Mouse (Mus musculus) neural tube, embryonic 15.5 days (tissue): Measurements from ENCODE around the gene Iqschfp. TPM values are rescaled to one million over a fixed set of nuclear protein-coding genes. Genes with fewer than 3 reads are reported as not detected.

ENCODE experiments used
- ATAC-seq: fragments of 200-750 bp; cut with Nextera tagmentation; 2 replicates; pipeline ENCODE4 v1.8.0; 2017; ENCODE audit warnings: mild to moderate bottlenecking, moderate TSS enrichment, moderate library complexity; ENCODE audit not compliant: low FRiP score
- H3K27ac ChIP-seq: fragments of 300-500 bp; sonication (generic); replicated peaks from 2 replicates; pipeline ENCODE4 v1.5.1; 2015; ENCODE audit warnings: mild to moderate bottlenecking, inconsistent platforms
- H3K27me3 ChIP-seq: fragments of 300-500 bp; sonication (generic); replicated peaks from 2 replicates; pipeline ENCODE4 v1.6.1; 2015; ENCODE audit warnings: inconsistent platforms
- H3K36me3 ChIP-seq: fragments of 300-500 bp; sonication (generic); 2 replicates; pipeline ENCODE4 v1.6.1; 2015; ENCODE audit warnings: inconsistent platforms
- H3K4me1 ChIP-seq: fragments of 300-500 bp; sonication (generic); 2 replicates; pipeline ENCODE4 v1.6.1; 2015; ENCODE audit warnings: inconsistent platforms
- H3K4me2 ChIP-seq: fragments of 300-500 bp; sonication (generic); 2 replicates; pipeline ENCODE4 v1.6.1; 2015; ENCODE audit warnings: inconsistent platforms, mild to moderate bottlenecking, moderate library complexity
- H3K4me3 ChIP-seq: fragments of 300-500 bp; sonication (generic); replicated peaks from 2 replicates; pipeline ENCODE4 v1.5.1; 2015; ENCODE audit warnings: mild to moderate bottlenecking, inconsistent platforms
- H3K9ac ChIP-seq: fragments of 300-500 bp; sonication (generic); replicated peaks from 2 replicates; pipeline ENCODE4 v1.6.1; 2015; ENCODE audit warnings: mild to moderate bottlenecking, inconsistent platforms
- H3K9me3 ChIP-seq: fragments of 300-500 bp; sonication (generic); replicated peaks from 2 replicates; pipeline ENCODE4 v1.6.1; 2016; ENCODE audit warnings: inconsistent platforms
- whole genome bisulfite sequencing: fragments of 180-500 bp; shearing (Covaris S2); methylation state at CpG from one replicate; pipeline ENCODE4 v1.1.7; 2015; ENCODE audit warnings: mixed read lengths; 5-methylcytosine and 5-hydroxymethylcytosine counted together
- polyA plus RNA-seq: library from polyadenylated mRNA; unstranded; fragments of >200 nt; fragmentation: Nextera tagmentation; extraction: Ambion mirVana; gene quantifications from 2 replicates; pipeline ENCODE4 v1.2.1, GENCODE M21; 2015

The Iqschfp gene
- polyA plus RNA-seq: 4.8 and 7.2 TPM in 2 replicates

DNA sequence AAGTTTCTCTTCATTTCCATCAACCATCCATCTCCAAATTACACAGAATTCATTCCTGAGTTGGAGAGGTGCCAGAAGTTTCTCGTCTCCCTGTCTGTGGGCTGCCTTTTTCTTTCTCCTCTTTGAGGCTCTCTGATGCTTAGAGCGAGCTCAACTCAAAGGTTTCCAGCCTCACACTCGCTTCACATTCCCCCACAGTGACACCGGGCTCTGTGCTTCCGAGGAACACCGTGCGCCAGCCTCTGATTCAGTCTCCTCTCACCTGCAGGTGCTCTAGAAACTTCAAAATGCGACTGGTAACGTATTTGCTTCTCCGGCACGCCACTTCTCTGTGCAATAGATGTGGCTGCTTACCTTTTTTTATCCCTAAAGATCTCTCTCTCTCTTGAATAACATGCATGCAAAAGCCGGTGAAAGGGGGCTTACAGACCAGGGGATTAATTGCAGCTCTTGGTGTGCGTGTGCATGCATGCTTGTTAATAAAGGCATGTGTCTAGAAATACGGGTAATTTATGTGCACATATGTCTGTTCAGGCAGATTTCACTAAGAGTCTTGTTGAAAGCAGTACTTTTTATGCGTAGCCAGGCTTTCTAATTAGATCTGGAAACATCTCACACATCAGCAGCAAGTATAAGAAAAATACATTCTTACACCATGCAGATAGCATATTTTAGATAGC lies at the start of gene Iqschfp, which contains the start of gene Iqcj:
Iqschfp (plus strand) TSS at position 207 of the 680 bp plus-strand sequence.
Iqcj (plus strand) TSS at position 195 of the 680 bp plus-strand sequence.
- Histone ChIP-seq H3K4me2 (peak within 1 kb of the TSS; percentile 56), H3K27ac (peak within 1 kb of the TSS; percentile 71), H3K9ac (peak within 1 kb of the TSS; percentile 27), H3K9me3 (no peaks in the 10 kb centered on the region), H3K36me3 (no peaks in the 10 kb centered on the region), H3K4me1 (peaks cover 18% of the 10 kb centered on the region), H3K4me3 (peak within 1 kb of the TSS; percentile 37), H3K27me3 (no peaks in the 10 kb centered on the region)
- peak; percentile 67 for ATAC-seq
- WGBS: 16% methylated on average over 15 of the region's 15 CpGs

- ATAC-seq: no peak
- Histone ChIP-seq H3K4me3 (no peak overlapping the region), H3K4me1 (no peaks in the 10 kb centered on the region), H3K27me3 (no peaks in the 10 kb centered on the region), H3K9me3 (no peaks in the 10 kb centered on the region), H3K9ac (no peak overlapping the region), H3K27ac (no peak overlapping the region), H3K4me2 (no peak overlapping the region), H3K36me3 (no peaks in the 10 kb centered on the region)
- 79% methylated on average over 5 of the region's 5 CpGs for WGBS
Measured at GRCm38 (mm10) chr3:67852397-67852796, 39.6 kb upstream of the Iqschfp start.

DNA sequence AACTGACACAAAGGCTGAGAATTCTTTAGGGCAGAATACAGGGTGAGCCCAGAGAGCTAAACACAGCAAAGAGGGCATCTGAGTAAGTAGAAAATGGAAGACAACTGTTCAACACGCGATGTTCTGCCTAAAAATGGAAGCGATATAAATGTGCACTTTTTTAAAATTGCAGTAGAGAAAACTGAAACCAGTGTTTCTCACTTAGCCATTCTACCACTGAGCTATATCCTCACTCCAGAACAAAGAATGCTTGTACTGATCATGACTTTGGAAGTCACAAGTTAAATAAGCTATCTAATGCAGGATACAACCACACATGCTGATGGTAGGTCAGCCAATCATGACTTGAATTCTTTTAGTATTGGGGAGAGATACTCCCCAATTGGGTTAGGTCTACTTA lies 30.5 kb upstream of the Iqschfp start:
- Histone ChIP-seq H3K36me3 (no peaks in the 10 kb centered on the region), H3K27me3 (no peaks in the 10 kb centered on the region), H3K9me3 (no peaks in the 10 kb centered on the region), H3K27ac (no peak overlapping the region), H3K9ac (no peak overlapping the region), H3K4me3 (no peak overlapping the region), H3K4me2 (no peak overlapping the region), H3K4me1 (no peaks in the 10 kb centered on the region)
- no peak for ATAC-seq
- WGBS: 90% methylated on average over 3 of the region's 3 CpGs

- Histone ChIP-seq H3K4me2 (no peak overlapping the region), H3K4me3 (no peak overlapping the region), H3K27ac (no peak overlapping the region), H3K9ac (no peak overlapping the region), H3K27me3 (no peaks in the 10 kb centered on the region), H3K9me3 (no peaks in the 10 kb centered on the region), H3K36me3 (no peaks in the 10 kb centered on the region), H3K4me1 (no peaks in the 10 kb centered on the region)
- 56% methylated on average over 13 of the region's 13 CpGs for WGBS
- no peak for ATAC-seq
Measured at GRCm38 (mm10) chr3:67867420-67868065, 24.5 kb upstream of the Iqschfp start.

DNA sequence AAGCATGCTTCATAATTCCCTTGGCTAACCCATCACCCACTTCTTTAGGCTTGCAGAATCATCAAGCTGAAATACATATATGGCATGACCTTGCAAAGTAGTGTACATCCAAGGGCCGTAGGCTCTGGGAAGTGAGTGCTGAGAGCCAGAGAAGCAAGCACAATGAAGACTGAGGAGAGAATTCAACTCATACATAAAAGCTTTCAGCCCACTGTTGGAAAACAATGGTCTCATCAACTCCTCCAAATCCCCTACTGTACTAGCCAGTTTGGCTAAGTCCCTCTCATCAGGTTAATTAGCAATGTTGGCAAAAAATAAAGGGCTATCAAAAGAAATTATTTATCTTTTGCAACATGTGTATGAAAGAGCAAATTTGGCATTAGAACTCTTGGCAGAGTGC lies 22.6 kb upstream of the Iqschfp start:
- Histone ChIP-seq H3K27me3 (no peaks in the 10 kb centered on the region), H3K4me1 (no peaks in the 10 kb centered on the region), H3K4me3 (no peak overlapping the region), H3K9me3 (no peaks in the 10 kb centered on the region), H3K4me2 (no peak overlapping the region), H3K36me3 (no peaks in the 10 kb centered on the region), H3K27ac (no peak overlapping the region), H3K9ac (no peak overlapping the region)
- ATAC-seq: no peak
- WGBS: 74% methylated on average over 1 of the region's 1 CpGs

- H3K4me3 ChIP-seq: no peak overlapping the region
- H3K9ac ChIP-seq: no peak overlapping the region
- no peaks in the 10 kb centered on the region for H3K4me1 ChIP-seq
- no peak overlapping the region for H3K4me2 ChIP-seq
- 87% methylated on average over 4 of the region's 4 CpGs for WGBS
- H3K36me3 ChIP-seq: no peaks in the 10 kb centered on the region
- H3K9me3 ChIP-seq: no peaks in the 10 kb centered on the region
- ATAC-seq: no peak
- no peak overlapping the region for H3K27ac ChIP-seq
- H3K27me3 ChIP-seq: no peaks in the 10 kb centered on the region
Measured at GRCm38 (mm10) chr3:67877253-67877652, 14.8 kb upstream of the Iqschfp start.

DNA sequence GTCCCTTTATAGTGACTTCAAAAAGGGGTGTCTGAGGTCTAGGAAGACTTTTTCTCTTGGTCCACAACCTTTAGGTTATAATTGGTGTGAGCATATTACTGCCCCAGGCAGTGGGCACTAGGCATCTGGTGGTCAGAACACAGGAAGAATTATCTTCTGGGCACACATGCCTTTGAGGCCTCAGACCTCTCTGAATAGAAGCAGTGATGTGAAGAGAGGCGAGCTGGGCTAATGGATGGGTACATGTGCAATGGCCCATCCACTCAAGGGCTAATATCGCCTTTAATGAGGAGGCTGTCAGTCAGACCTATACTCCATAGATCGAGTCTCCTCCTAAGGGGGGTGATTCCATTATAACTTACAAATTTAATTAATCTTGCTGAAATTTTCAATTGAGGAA lies 7.7 kb upstream of the Iqschfp start:
- no peak overlapping the region for H3K4me3 ChIP-seq
- no peaks in the 10 kb centered on the region; the same call in 1 of the 2 replicates for H3K4me1 ChIP-seq
- H3K9me3 ChIP-seq: no peaks in the 10 kb centered on the region
- ATAC-seq: no peak
- H3K27ac ChIP-seq: no peak overlapping the region
- H3K36me3 ChIP-seq: no peaks in the 10 kb centered on the region
- 50% methylated on average over 3 of the region's 3 CpGs for WGBS
- no peak overlapping the region for H3K4me2 ChIP-seq
- H3K27me3 ChIP-seq: no peaks in the 10 kb centered on the region
- no peak overlapping the region for H3K9ac ChIP-seq

- Histone ChIP-seq H3K27me3 (no peaks in the 10 kb centered on the region), H3K4me3 (no peak overlapping the region), H3K4me2 (no peak overlapping the region), H3K9me3 (no peaks in the 10 kb centered on the region), H3K36me3 (no peaks in the 10 kb centered on the region), H3K4me1 (peaks cover 3% of the 10 kb centered on the region; the same call in 1 of the 2 replicates), H3K9ac (no peak overlapping the region), H3K27ac (no peak overlapping the region)
- ATAC-seq: no peak
- 69% methylated on average over 1 of the region's 1 CpGs for WGBS
Measured at GRCm38 (mm10) chr3:67886176-67886575, 5.9 kb upstream of the Iqschfp start.

GRCm38 (mm10) chr3:67887251-67887650 lies 4.8 kb upstream of the Iqschfp start:
- no peak overlapping the region for H3K4me2 ChIP-seq
- H3K27me3 ChIP-seq: no peaks in the 10 kb centered on the region
- H3K9me3 ChIP-seq: no peaks in the 10 kb centered on the region
- H3K36me3 ChIP-seq: no peaks in the 10 kb centered on the region
- no peak overlapping the region for H3K27ac ChIP-seq
- peaks cover 12% of the 10 kb centered on the region for H3K4me1 ChIP-seq
- H3K4me3 ChIP-seq: no peak overlapping the region
- H3K9ac ChIP-seq: no peak overlapping the region
- ATAC-seq: no peak

GRCm38 (mm10) chr3:67892768-67893167 lies 736 bp downstream of the Iqschfp start:
- 39% methylated on average over 10 of the region's 10 CpGs for whole genome bisulfite sequencing
- Histone ChIP-seq H3K4me3 (peak overlapping the region; percentile 37), H3K27me3 (no peaks in the 10 kb centered on the region), H3K9ac (peak overlapping the region; percentile 27; the same call in 1 of the 2 replicates), H3K4me2 (peak overlapping the region; percentile 56), H3K9me3 (no peaks in the 10 kb centered on the region), H3K4me1 (peaks cover 18% of the 10 kb centered on the region), H3K36me3 (no peaks in the 10 kb centered on the region), H3K27ac (peak overlapping the region; percentile 58)
- peak; percentile 72 for ATAC-seq

DNA sequence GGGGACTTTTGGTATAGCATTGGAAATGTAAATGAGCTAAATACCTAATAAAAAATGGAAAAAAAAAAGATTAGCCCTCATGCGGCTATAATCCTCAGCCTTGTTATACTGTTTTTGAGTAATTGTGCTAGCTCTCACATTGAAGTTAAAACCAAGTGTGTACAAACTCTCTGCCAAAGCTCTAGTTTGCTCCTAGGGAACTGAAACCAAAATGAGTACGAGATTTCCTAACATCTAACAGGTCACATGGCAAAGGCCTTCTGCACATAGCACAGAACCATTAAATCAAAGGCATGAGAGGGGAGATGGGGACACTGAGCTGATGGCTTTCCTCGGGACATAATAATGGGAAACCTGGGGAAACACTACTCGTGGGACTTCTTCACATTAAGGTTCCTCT lies 10.5 kb downstream of the Iqschfp start:
- no peaks in the 10 kb centered on the region for H3K9me3 ChIP-seq
- no peaks in the 10 kb centered on the region for H3K36me3 ChIP-seq
- H3K4me3 ChIP-seq: no peak overlapping the region
- H3K27me3 ChIP-seq: no peaks in the 10 kb centered on the region
- WGBS: 90% methylated on average over 4 of the region's 4 CpGs
- no peak overlapping the region for H3K4me2 ChIP-seq
- H3K4me1 ChIP-seq: no peaks in the 10 kb centered on the region
- H3K27ac ChIP-seq: no peak overlapping the region
- no peak overlapping the region for H3K9ac ChIP-seq
- ATAC-seq: no peak

GRCm38 (mm10) chr3:67908586-67908985 lies 16.6 kb downstream of the Iqschfp start:
- no peaks in the 10 kb centered on the region for H3K4me1 ChIP-seq
- no peak for ATAC-seq
- H3K27me3 ChIP-seq: no peaks in the 10 kb centered on the region
- H3K27ac ChIP-seq: no peak overlapping the region
- H3K9ac ChIP-seq: no peak overlapping the region
- no peak overlapping the region for H3K4me2 ChIP-seq
- H3K4me3 ChIP-seq: no peak overlapping the region
- H3K9me3 ChIP-seq: no peaks in the 10 kb centered on the region
- no peaks in the 10 kb centered on the region for H3K36me3 ChIP-seq
- WGBS: 84% methylated on average over 2 of the region's 2 CpGs
